Mouse (Mus musculus) T-helper 2 cell (primary cell): ENCODE data around the gene Prkce.

Experiments
- in situ Hi-C: fragments of 300-600 bp; cut with MboI, MseI; formaldehyde crosslinking; loops from one replicate; pipeline ENCODE4 v1.15.1; 2025; ENCODE audit warnings: high pct_unique_total_duplicates

Gene Prkce

GRCm38 (mm10) chr17:86400032-86400431, 232.4 kb downstream of the Prkce start:
- in situ Hi-C loops, result no loop called here

DNA sequence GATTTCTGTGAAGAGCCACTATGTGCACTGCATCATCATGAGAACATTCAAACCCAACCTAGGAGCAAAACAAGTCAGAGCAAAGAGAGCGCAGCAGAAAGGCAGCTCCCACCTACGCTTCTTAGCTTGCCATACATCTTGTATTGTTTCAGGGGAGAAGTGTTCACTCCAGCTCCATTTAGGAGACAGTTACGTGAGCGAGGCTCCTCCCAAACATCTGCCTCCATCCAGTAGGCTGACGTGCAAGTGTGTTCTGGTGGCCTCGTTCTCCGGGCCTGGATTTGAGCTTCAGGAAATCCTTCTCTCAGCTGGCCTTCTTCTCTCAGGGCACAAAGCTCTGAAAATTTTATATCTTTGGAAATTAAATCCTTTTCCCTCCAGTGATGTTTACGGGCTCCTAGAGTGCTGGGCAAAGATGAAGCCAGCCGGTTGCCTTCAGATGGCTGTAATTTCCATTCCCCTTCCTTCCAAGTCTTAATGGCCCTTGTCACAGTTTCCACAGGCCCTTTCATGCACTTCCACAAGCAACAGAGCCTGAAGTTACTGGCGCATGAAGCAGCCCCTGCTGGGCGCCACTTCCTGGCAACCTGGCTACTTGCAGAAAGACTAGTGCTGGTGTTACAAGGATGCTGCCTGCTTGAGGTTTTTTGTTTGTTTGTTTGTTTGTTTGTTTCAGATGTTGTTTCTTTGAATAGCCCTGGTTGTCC, 237.4 kb downstream of the Prkce start:
- in situ Hi-C loops, result no loop called here

GRCm38 (mm10) chr17:86405644-86406043, 238.1 kb downstream of the Prkce start:
- in situ Hi-C loops, result no loop called here

DNA sequence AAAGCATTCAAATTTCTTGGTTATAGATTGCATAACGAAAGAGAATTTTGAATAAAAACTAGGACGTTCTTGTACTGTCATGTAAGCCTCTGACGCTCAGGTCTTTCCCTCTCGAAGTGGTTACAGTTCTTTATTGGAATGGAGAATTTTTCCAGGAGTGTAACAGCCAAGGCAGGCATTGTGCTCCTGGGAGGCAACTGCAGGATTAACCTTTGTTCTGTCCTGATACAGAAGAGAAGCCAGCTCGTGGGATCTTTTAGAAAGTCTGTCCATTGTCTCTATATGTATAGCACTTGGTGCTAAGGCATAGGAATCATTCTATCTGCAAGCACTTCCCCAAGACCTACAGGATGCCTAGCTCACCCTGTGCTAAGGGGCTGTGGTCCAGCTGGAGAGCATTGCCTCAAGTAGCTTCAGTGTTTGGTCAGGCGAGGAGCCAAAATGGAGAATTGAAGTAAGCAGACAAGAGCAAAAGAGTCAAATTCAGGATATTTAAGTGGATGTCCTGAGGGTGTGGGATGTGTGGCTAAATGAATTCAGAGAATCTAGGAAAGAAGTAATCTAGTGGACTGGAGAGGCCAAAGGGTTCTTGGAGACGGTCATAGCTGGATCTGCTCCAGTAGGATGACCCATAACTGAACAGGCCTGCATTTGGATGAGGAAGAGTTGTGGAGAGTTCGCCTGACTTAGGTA, 240.5 kb downstream of the Prkce start:
- in situ Hi-C loops, result no loop called here

- in situ Hi-C loops, result no loop called here
Measured at GRCm38 (mm10) chr17:86408614-86409006, 241.0 kb downstream of the Prkce start.

DNA sequence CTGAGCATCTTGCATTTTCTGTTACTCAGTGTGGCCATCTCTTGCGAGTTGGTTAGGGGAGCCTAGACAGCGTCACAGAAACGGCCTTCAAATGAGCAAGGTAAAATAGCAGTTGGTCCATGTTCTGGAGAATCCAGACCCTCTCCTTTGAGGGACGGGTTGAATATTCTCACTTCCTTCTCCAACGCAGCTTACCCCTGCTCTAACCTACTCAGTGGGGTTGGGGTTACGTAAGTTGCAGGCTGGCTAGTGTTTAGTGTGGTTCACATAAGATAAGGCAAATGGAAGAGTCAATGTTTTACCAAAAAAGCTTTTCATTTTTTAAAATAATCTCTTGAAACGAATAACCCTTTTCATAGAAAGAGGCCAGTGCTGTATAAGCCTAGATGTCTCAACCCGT, 241.9 kb downstream of the Prkce start:
- in situ Hi-C loops, result no loop called here

DNA sequence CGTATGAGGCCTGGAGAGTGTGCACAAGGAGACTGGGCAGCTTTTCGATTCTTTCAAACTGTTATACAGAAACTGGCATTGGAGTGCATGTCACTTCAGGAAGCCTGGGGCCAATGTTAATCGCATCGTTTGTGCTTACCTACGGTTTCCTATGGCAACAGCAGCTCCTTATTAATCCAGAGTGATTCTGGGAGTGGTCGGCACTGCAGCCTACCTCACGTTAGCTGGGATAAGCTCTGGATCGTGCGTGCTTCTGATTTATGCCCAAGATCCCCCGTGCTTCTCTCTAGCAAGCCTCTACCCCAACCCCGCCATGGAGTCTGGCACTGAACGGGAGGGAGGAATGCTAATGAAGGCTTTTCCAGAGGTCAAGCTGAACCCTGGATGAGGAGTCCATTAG, 242.9 kb downstream of the Prkce start:
- in situ Hi-C loops, result no loop called here

GRCm38 (mm10) chr17:86412141-86412540, 244.6 kb downstream of the Prkce start:
- in situ Hi-C loops, result no loop called here

GRCm38 (mm10) chr17:86414608-86415007, 247.0 kb downstream of the Prkce start:
- in situ Hi-C loops, result no loop called here

DNA sequence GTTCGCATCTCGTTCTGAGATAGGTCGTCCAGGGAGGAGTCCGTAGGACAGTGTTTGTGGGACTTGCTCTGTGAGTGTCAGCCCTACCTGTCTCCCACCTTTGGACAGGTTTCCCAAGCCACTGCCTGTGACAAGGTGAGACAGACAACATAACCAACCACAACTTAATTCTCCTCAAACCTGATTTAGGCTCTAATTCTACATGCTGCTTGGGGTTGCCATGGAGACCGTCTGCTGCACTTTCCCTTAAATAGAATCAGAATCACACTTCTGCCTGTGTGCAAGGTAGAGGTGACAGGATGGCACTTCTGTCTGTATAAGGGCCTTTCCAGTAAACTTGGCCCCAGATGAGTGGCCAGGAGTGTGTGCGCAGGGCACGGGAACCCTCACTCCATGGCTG, 248.4 kb downstream of the Prkce start:
- in situ Hi-C loops, result no loop called here

DNA sequence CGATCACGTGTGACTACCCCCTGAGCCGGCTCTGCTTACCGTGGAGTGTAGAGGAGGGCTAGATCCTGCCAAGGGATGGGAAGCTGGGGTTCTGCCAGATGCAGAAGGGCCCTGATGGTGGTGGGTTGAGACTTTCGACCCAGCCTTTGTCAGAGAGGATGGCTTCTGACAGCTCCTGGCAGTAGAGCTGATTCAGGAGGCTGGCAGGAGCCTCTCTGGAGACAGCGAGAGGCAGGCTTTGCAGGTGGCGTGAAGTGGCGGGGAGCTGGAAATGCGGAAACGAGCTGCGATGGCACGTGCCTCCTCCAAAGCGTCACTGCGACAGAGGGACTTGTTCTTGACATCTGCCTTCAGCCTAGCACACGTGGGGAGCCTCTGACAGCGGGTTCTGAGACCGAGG, 250.7 kb downstream of the Prkce start:
- in situ Hi-C loops, result no loop called here

DNA sequence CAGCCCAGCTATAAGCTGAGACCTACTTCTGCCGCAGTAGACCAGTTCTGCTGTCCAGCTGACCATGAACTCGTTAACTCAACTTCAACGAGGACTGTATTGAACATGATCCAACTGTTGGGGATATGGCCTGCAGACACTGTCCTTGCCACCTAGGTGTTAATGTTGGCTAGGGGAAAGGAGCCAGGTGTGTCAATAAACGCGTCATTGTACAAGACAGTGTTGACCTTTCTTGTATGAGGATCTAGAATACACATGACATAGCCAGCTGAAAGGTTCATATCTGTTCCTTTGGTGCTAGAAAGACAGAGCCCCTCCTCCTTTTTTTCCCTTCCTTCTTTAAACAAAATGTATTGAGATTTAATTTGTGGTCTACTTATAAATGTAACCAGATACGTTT, 251.6 kb downstream of the Prkce start:
- in situ Hi-C loops, result no loop called here

DNA sequence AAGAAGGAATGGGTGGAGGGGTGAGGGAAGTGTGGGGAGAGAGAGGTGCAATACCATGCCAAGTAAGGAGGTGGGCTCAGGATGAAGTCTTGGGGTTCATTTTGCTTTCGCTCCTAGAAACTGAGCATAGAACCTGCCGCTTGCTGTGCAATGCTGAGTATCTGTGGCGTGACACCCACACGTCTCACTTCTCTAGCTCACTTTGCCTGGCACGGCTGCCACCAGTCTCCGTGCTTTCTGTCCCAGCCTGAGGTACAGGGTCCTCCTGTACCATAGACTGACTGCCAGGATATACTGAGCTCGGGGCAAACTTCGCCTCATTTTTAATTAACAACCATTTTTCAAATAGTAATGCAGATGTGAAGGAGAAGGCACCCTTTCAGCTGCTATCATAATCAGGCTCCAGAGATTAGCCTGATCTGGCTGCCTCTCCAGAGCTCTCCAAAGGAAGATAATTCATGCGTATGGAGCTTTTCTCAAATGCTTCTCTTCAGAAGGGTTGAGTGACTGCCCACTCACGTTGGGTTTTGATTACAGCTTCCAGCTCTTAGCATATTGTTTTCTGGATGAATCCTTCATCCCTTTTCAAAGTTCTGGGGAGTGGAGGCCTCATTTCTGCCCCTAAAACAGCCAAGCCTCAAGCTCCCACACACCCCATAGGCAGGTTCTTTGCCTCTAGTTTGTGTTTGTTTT, 253.2 kb downstream of the Prkce start:
- in situ Hi-C loops, result no loop called here

GRCm38 (mm10) chr17:86422023-86422422, 254.4 kb downstream of the Prkce start:
- in situ Hi-C loops, result no loop called here

DNA sequence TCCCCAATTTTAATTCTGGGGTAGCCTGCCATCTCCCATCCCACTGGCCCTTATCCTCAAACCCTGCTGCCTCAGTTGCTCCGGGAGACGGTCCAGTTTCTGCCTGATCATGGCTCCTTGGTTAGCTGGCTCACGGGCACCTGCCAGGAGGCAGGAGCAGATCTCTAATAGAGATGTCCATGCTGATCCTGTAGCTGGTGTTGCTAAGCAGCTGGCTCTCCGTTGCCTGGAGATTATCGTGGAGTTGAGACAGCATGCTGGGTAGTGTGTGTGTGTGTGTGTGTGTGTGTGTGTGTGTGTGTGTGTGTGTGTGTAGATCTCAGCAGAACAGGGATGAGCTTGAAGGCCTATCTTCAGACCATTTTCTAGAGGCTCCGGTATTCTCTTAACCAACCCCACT, 262.3 kb downstream of the Prkce start:
- in situ Hi-C loops, result loop anchor here (5.0 kb wide), 1 partner anchor 133 kb away; no protein-coding TSS in a partner anchor

DNA sequence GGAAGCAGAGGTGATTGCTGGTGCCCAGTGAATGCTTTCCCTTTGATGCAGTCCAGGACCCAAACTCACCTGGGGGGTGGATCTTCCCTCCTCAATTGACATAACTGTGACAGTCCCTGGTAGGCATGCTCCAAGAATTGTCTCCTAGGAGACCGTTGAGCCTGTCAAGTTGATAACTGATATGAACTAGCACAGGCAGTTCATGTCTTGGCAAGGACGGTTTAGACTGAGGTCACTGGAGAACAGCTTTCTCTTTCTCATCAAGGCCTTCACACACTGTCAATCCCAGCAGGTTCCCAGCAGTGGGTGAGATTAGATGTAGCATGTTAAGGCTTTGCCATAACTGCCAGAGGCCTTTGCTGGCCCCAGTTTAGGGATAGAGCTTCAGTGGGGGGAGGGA, 265.5 kb downstream of the Prkce start:
- in situ Hi-C loops, result loop anchor here (5.0 kb wide), 1 partner anchor 136 kb away; no protein-coding TSS in a partner anchor

DNA sequence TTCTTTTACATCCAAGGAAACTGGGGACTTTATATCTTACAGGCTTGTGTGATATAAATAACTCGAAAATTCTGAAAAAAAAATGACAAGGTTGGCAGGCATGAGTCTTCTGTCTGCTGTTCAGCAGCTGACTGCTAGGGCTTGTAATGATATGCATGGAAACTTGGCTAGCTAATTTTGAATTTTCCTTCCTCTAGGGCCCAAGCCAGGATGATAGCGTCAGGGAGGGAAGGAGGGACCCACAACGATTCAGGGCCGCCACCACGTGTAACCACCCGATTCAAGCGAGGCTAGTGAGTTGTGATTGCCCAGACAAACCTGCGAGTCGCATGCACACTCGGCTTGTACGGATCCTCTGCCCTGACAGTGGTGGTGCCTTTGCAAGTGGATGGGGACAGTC, 266.2 kb downstream of the Prkce start:
- in situ Hi-C loops, result loop anchor here (5.0 kb wide), 1 partner anchor 137 kb away; no protein-coding TSS in a partner anchor

GRCm38 (mm10) chr17:86434781-86435180, 267.2 kb downstream of the Prkce start:
- in situ Hi-C loops, result loop anchor here (5.0 kb wide), 1 partner anchor 137 kb away; no protein-coding TSS in a partner anchor

DNA sequence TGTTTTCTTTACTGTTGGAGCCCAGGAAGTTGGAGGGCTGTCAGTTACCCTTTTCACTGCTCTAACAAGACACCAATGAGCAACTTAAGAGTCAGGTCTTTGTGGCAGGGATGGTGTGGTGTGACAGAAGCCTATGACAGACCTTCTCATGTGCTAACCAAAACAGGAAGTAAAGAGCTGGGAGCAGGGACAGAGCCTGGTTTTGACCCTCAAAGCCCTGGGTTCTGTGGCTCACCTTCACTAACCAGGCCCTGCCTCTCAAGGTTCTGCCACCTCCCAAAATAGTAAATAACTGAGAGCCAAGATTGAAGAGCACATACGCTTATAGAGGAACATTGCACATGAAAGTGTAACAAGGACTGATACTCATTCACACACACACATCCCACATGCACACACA, 268.0 kb downstream of the Prkce start:
- in situ Hi-C loops, result no loop called here

GRCm38 (mm10) chr17:86435984-86436383, 268.4 kb downstream of the Prkce start:
- in situ Hi-C loops, result no loop called here

GRCm38 (mm10) chr17:86436583-86437370, 269.2 kb downstream of the Prkce start:
- in situ Hi-C loops, result no loop called here
